Mouse (Mus musculus): ENCODE measurements around the gene Elavl3. TPM values are rescaled to one million over a fixed set of nuclear protein-coding genes. Genes with fewer than 3 reads are reported as not detected.

Gene Elavl3
- polyA plus RNA-seq, 1 experiment = 0.02 TPM

DNA sequence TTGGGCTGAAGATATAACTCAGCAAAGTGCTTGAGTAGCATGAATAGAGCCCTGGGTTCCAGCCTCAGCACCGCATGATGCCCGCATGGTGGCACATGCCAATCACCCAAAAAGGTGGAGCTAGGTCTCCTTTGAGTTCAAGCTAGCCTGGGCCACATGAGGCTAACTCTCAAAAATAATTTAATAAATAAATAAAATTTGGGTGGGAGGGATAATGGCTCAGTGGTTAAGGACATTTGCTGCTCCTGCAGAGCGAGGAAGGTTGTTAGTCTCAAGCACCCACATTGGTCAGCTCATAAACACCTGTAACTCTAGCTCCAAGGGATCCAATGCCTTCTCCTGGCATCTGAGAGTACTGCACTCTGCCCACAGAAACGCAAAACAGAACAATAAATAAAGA lies 50.2 kb downstream of the Elavl3 start:
- Histone ChIP-seq H3K9me3 (ENCODE audit: control insufficient read depth, low read length) (no peaks in the 10 kb centered on the region), H3K36me3 (ENCODE audit: control insufficient read depth) (peaks cover 32% of the 10 kb centered on the region), H3K4me3 (replicated peaks) (no peak overlapping the region), H3K4me1 (ENCODE audit: control insufficient read depth) (peaks cover 41% of the 10 kb centered on the region), H3K27me3 (ENCODE audit: control insufficient read depth) (peaks cover 41% of the 10 kb centered on the region)
- TF ChIP-seq GATA1 (IDR thresholded peaks at IDR 0.05; ENCODE audit: low read length) = no peak
- no peak for TF ChIP-seq TAL1 (IDR thresholded peaks at IDR 0.05; ENCODE audit: low read length)

DNA sequence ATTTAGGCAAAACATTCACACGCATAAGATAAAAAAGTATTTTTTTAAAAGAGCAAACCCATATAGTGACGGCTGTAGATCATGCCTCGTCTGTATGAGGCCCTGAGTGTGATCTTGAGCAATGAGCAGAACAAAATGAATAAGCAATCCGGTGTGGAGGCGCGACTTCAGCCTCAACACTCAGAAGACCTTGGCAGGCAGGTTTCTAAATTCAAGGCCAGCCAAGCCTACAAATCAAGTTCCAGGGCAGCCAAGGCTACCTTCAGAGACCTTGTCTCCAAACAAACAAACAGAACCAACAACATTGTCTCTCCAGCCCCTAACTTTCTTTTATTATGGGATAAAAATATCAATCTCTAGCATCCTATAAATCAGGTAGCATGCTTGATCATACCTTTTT lies 51.5 kb downstream of the Elavl3 start:
- H3K27me3 ChIP-seq (ENCODE audit: control insufficient read depth) = peaks cover 48% of the 10 kb centered on the region
- no peak overlapping the region for H3K4me3 ChIP-seq (replicated peaks)
- 0 out of 2 replicates have a peak, but pooled peaks cover 3% of the 10 kb centered on the region for H3K9me3 ChIP-seq (ENCODE audit: control insufficient read depth, low read length)
- peaks cover 32% of the 10 kb centered on the region for H3K4me1 ChIP-seq (ENCODE audit: control insufficient read depth)
- no peak for TF ChIP-seq GATA1 (IDR thresholded peaks at IDR 0.05; ENCODE audit: low read length)
- TF ChIP-seq TAL1 (IDR thresholded peaks at IDR 0.05; ENCODE audit: low read length) = no peak
- H3K36me3 ChIP-seq (ENCODE audit: control insufficient read depth) = peaks cover 18% of the 10 kb centered on the region

DNA sequence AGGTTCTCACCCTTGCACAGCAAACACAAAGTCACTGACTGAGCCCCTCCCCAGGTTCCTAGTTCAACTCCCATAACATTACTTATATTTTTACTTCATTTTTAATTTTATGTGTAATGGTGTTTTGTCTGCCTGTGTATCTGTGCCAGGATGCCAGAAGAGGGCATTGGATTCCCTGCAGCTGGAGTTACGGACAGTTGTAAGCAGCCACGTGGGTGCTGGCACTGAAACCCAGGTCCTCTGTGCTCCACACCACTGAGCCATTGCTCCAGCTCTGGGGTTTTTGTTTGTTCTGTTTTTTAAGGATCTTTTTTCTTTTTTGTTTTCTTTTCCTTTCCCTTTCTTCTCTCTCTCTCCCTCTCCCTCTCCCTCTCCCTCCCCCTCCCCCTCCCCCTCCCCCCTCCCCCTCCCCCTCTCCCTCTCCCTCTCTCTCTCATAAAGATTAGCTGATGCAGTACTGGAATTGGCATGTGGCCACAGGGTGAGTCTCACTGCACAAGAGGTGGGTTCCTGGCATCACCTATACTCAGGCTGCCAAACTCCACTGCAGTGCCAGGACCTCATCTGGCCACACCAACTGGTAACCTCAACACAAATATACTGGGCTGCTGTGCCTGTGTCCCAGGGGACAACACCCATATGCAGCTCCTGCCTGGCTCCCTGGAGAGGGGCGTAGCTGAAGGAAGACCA lies 55.5 kb downstream of the Elavl3 start:
- no peak for TF ChIP-seq TAL1 (IDR thresholded peaks at IDR 0.05; ENCODE audit: low read length)
- no peak for TF ChIP-seq GATA1 (IDR thresholded peaks at IDR 0.05; ENCODE audit: low read length)
- H3K4me1 ChIP-seq (ENCODE audit: control insufficient read depth) = peaks cover 3% of the 10 kb centered on the region
- H3K4me3 ChIP-seq (replicated peaks) = no peak overlapping the region
- H3K27me3 ChIP-seq (ENCODE audit: control insufficient read depth) = peaks cover 77% of the 10 kb centered on the region
- peaks cover 3% of the 10 kb centered on the region; the same call in 1 of the 2 replicates for H3K9me3 ChIP-seq (ENCODE audit: control insufficient read depth, low read length)
- no peaks in the 10 kb centered on the region for H3K36me3 ChIP-seq (ENCODE audit: control insufficient read depth)

DNA sequence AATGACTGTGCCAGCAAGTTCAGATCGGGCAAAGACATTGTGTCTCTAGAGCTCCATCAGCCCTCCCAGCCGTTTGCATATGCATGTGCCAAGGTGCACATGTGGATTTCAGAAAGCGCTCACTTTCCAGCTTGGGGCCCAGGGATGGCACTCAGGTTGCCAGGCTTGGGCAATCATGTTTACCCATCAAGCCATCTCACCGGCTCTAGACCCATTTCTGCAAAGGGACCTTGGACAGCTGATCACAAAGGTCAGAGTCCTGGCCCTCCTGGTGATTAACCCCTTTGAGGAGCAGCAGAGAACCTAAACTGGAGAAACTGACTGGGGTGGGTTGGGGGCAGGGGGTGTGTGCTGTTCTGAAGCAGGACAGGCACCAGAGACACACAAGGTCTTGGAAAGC lies 59.6 kb downstream of the Elavl3 start:
- Histone ChIP-seq H3K9me3 (ENCODE audit: control insufficient read depth, low read length) (peaks cover 18% of the 10 kb centered on the region; the same call in 1 of the 2 replicates), H3K4me3 (replicated peaks) (no peak overlapping the region), H3K27me3 (ENCODE audit: control insufficient read depth) (peaks cover 83% of the 10 kb centered on the region), H3K4me1 (ENCODE audit: control insufficient read depth) (peaks cover 6% of the 10 kb centered on the region), H3K36me3 (ENCODE audit: control insufficient read depth) (no peaks in the 10 kb centered on the region)
- no peak for TF ChIP-seq GATA1 (IDR thresholded peaks at IDR 0.05; ENCODE audit: low read length)
- TF ChIP-seq TAL1 (IDR thresholded peaks at IDR 0.05; ENCODE audit: low read length) = no peak

DNA sequence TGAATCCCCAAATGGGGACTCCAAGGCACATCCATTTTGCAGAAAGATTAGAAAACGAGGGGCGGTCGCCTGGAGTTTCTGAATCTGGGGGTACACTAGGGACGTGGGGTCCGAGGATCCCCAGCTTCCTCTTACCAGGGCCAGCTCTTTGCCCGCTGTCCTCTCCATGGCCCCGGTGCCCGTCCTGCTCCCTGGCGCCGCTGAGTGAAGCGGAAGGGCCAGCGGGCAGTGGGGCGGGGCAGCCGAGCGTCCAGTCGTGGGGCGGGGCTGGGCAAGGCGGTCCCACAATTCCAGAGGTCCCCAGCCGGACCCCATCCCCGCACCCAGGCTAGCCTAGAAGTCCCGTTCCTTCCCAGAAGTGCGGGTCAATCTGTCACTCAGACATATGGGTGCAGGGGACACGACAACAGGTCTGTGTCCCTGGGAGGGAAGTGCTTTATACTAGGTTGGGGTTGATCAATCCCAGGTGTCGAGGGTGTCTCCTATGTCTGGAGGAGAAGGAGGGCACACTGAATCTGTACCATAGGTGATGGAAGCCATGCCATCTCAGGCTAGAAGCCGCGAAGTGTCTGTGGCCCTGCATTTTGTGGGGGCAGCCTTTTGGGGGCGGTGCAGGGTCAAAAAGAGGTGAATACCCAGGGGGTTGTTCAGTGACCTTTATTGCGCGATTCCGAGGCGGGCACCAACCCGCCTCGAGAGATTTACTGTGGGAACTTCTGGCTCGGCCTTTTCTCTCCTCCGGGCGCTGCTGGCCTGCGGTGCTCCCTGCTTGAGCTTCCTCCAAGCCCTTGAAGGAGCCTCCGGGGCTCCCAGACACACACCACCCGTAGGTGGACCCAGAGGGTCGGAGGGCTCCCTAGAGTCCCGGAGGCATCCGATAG lies 62.4 kb downstream of the Elavl3 start, which contains the start of gene Rgl3:
TSS of gene Rgl3 (minus strand) at position 217 of the 881 bp plus-strand sequence.
- no peaks in the 10 kb centered on the region for H3K36me3 ChIP-seq (ENCODE audit: control insufficient read depth)
- peaks cover 94% of the 10 kb centered on the region for H3K27me3 ChIP-seq (ENCODE audit: control insufficient read depth)
- no peak within 1 kb of the TSS for H3K4me3 ChIP-seq (replicated peaks)
- no peak for TF ChIP-seq GATA1 (IDR thresholded peaks at IDR 0.05; ENCODE audit: low read length)
- TF ChIP-seq TAL1 (IDR thresholded peaks at IDR 0.05; ENCODE audit: low read length) = no peak
- H3K4me1 ChIP-seq (ENCODE audit: control insufficient read depth) = peaks cover 6% of the 10 kb centered on the region
- H3K9me3 ChIP-seq (ENCODE audit: control insufficient read depth, low read length) = peaks cover 15% of the 10 kb centered on the region; the same call in 1 of the 2 replicates

DNA sequence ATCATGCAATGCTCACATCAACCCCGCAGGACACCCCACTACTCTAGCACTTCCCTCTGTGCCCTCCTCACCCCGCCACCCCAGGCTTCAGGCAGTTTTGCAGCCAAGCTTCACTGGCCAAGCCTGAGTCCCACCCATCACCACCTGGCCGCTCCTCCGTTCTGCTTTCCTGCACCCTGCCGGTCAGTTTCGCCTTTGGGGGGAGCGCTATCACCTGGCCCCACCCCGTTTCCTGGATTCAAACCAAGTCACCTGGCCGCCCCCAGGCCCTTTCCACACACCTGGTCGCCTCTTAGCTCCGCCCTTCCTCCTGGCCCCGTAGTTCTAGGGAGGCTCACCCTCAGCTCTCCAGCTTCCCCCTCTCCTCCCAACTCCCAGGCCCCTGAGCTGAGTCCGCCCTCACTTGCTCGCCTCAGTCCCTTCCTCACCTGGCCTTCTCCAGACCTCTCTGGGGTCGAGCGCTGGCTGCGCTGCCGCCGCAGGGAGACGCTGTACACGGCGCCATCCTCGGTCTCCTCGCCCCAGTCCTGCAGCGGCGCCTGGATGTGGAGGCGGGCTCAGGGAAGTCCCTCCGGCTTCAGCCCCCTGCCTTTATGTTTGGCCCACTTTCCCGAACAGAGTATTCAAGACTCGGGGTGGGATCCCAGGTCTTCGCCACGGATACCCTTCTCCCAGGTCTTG lies 63.3 kb downstream of the Elavl3 start:
- no peaks in the 10 kb centered on the region for H3K36me3 ChIP-seq (ENCODE audit: control insufficient read depth)
- TF ChIP-seq GATA1 (IDR thresholded peaks at IDR 0.05; ENCODE audit: low read length) (no peak), TAL1 (IDR thresholded peaks at IDR 0.05; ENCODE audit: low read length) (no peak)
- peaks cover 99% of the 10 kb centered on the region for H3K27me3 ChIP-seq (ENCODE audit: control insufficient read depth)
- H3K9me3 ChIP-seq (ENCODE audit: control insufficient read depth, low read length) = peaks cover 15% of the 10 kb centered on the region; the same call in 1 of the 2 replicates
- no peak overlapping the region for H3K4me3 ChIP-seq (replicated peaks)
- peaks cover 6% of the 10 kb centered on the region for H3K4me1 ChIP-seq (ENCODE audit: control insufficient read depth)

DNA sequence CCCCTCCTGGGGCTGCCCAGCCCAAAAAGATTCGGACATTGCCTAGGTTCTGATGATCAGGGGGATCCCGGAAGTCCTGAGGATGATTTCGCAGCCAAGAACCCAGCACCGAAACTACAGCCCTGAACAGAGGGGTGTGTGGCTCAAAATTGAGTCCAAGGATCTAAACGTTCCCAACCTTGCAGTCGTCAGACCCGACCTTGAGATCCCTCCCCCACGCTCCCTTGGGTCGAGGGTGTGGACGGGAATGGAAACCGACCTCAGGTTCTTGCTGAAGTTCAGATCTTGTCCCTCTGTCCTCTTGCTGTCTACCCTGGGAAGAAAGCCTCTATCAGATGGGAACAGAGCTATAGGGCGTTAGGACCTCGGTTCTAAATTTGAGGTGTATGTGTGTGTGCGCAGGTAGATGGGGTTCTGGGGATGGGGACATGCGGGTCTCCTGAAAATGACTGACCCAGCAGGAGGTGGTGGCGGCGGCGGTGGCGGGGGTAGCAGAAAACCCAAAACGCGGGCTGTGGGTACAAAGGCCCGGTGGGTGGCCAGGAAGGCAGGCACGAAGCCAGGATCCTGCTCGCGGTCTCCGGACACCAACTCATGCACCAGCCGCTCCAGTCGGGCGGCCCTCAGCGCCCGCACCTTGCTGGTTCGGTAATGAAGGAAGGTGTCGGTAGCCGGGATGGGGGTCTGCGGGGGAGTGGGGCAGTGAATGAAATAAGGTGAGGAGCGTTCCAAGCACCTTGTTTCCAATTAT lies 64.1 kb downstream of the Elavl3 start:
- Histone ChIP-seq H3K27me3 (ENCODE audit: control insufficient read depth) (peaks cover 100% of the 10 kb centered on the region), H3K9me3 (ENCODE audit: control insufficient read depth, low read length) (peaks cover 15% of the 10 kb centered on the region; the same call in 1 of the 2 replicates)
- no peak for TF ChIP-seq GATA1 (IDR thresholded peaks at IDR 0.05; ENCODE audit: low read length)
- no peak for TF ChIP-seq TAL1 (IDR thresholded peaks at IDR 0.05; ENCODE audit: low read length)

DNA sequence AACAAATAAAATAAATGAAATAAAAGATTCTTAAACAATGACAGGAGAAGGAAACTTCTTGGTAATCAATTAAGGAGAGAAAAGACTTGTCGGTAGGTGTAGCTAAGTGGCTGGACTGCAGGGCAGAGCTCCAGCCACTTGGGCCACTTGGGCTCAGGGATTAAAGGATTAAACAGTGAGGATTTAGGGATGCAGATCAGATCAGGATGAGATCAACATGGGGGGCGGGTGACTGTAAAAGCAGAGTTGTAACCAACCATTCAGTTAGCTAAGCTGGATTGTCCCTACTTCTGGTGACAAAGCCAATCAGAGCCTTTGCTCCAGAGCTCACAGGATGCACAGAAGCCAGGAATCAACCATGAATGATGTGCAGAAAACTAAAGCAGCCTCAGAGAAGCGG lies 67.9 kb downstream of the Elavl3 start:
- Histone ChIP-seq H3K4me1 (ENCODE audit: control insufficient read depth) (no peaks in the 10 kb centered on the region; the same call in 1 of the 2 replicates), H3K27me3 (ENCODE audit: control insufficient read depth) (peaks cover 98% of the 10 kb centered on the region), H3K9me3 (ENCODE audit: control insufficient read depth, low read length) (peaks cover 18% of the 10 kb centered on the region), H3K36me3 (ENCODE audit: control insufficient read depth) (no peaks in the 10 kb centered on the region), H3K4me3 (replicated peaks) (no peak overlapping the region)
- TF ChIP-seq TAL1 (IDR thresholded peaks at IDR 0.05; ENCODE audit: low read length) (no peak), GATA1 (IDR thresholded peaks at IDR 0.05; ENCODE audit: low read length) (no peak)

More for the DNA sequence above, 64.1 kb downstream of the Elavl3 start:
- H3K4me1 ChIP-seq (ENCODE audit: control insufficient read depth) = peaks cover 6% of the 10 kb centered on the region
- no peak overlapping the region for H3K4me3 ChIP-seq (replicated peaks)
- no peaks in the 10 kb centered on the region for H3K36me3 ChIP-seq (ENCODE audit: control insufficient read depth)
